Comparison of ENCODE assay signal across 30 mouse cellular contexts in the genomic region with DNA sequence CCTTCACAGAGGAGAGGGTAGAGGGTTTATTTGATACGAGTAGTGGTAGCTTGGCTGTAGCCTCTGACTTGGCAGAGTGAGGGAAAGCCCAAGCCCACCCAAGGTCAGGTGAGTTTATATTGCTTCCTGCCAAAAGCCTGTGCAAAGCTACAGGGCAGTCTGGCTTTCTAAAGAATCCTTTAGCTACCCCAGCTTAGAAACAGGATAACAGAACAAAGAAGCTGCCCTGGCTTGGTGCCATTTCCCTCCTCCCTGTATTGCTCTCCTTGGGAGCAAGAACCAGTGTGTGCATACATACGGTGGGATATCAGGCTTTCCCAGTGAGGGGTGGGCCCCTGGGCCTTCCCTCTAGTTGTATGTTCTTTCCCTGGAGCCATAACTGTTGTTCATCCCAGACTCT. TPM values are rescaled to one million over a fixed set of nuclear protein-coding genes. Genes with fewer than 3 reads are reported as not detected.
DNase-seq lines count a peak whose midpoint lies in the region; ATAC-seq and TF ChIP-seq lines count a peak whose summit lies in the region.
"Had no signal": no experiment of that assay in that cellular context is flagged by ENCODE, and none has a peak within 500 bp of the region (broad histone marks: within the 10 kb centered on the region; RNA-seq: fewer than 3 reads in every experiment).

No protein-coding gene starts in this region.

- H3K27me3 ChIP-seq in hindbrain, embryonic 10.5 days (ENCODE audit: insufficient read depth, poor library complexity, severe bottlenecking), result no peaks in the 10 kb centered on the region
- H3K27me3 ChIP-seq in hindbrain, embryonic 11.5 days (ENCODE audit: control insufficient read depth, insufficient read depth, low read length), result no peaks in the 10 kb centered on the region
- no peaks in the 10 kb centered on the region for H3K27me3 ChIP-seq in lung, embryonic 14.5 days (ENCODE audit: insufficient read depth, low read length)
- no peaks in the 10 kb centered on the region for H3K27me3 ChIP-seq in midbrain, postnatal 0 days (ENCODE audit: insufficient read depth, low read length)
- H3K27me3 ChIP-seq: embryonic facial prominence, embryonic 12.5 days; forebrain, embryonic 12.5 days; limb, embryonic 13.5 days; liver, embryonic 13.5 days; lung, embryonic 15.5 days had no signal

- no peak overlapping the region for H3K9ac ChIP-seq in hindbrain, embryonic 11.5 days (ENCODE audit: low read depth, low read length)
- no peak overlapping the region for H3K9ac ChIP-seq in lung, embryonic 14.5 days
- no peak overlapping the region for H3K9ac ChIP-seq in midbrain, postnatal 0 days (replicated peaks; ENCODE audit: low read length, poor library complexity, severe bottlenecking)
- H3K9ac ChIP-seq: embryonic facial prominence, embryonic 12.5 days; forebrain, embryonic 12.5 days; limb, embryonic 13.5 days; liver, embryonic 13.5 days; lung, embryonic 15.5 days had no signal

- H3K36me3 ChIP-seq in hindbrain, embryonic 10.5 days, result no peaks in the 10 kb centered on the region
- no peaks in the 10 kb centered on the region for H3K36me3 ChIP-seq in hindbrain, embryonic 11.5 days (ENCODE audit: control insufficient read depth, insufficient read depth, low read length)
- H3K36me3 ChIP-seq in lung, embryonic 14.5 days (ENCODE audit: insufficient read depth), result no peaks in the 10 kb centered on the region
- no peaks in the 10 kb centered on the region for H3K36me3 ChIP-seq in midbrain, postnatal 0 days (ENCODE audit: insufficient read depth, low read length)
- H3K36me3 ChIP-seq: embryonic facial prominence, embryonic 12.5 days; forebrain, embryonic 12.5 days; heart, embryonic 10.5 days; limb, embryonic 13.5 days; liver, embryonic 13.5 days; lung, embryonic 15.5 days had no signal

- no peak overlapping the region for H3K4me2 ChIP-seq in hindbrain, embryonic 11.5 days (replicated peaks; ENCODE audit: low read depth, low read length)
- H3K4me2 ChIP-seq in lung, embryonic 14.5 days, result no peak overlapping the region
- no peak overlapping the region for H3K4me2 ChIP-seq in midbrain, postnatal 0 days (ENCODE audit: low read depth, low read length, poor library complexity, severe bottlenecking)
- H3K4me2 ChIP-seq: embryonic facial prominence, embryonic 12.5 days; forebrain, embryonic 12.5 days; limb, embryonic 13.5 days; liver, embryonic 13.5 days; lung, embryonic 15.5 days had no signal

- H3K27ac ChIP-seq in hindbrain, embryonic 10.5 days, result 0 out of 2 replicates have a peak overlapping the region, but pooled peaks have one; percentile 16
- H3K27ac ChIP-seq in hindbrain, embryonic 11.5 days (ENCODE audit: low read depth, low read length), result no peak overlapping the region
- H3K27ac ChIP-seq in lung, embryonic 14.5 days (ENCODE audit: low read depth), result no peak overlapping the region
- H3K27ac ChIP-seq in midbrain, postnatal 0 days (ENCODE audit: low read depth, low read length), result no peak overlapping the region
- H3K27ac ChIP-seq: embryonic facial prominence, embryonic 12.5 days; forebrain, embryonic 12.5 days; gastrocnemius, adult 2 months; heart, embryonic 10.5 days; limb, embryonic 13.5 days; liver, embryonic 13.5 days; lung, embryonic 15.5 days had no signal

- H3K4me1 ChIP-seq in hindbrain, embryonic 10.5 days (replicated peaks), result peaks cover 26% of the 10 kb centered on the region
- no peaks in the 10 kb centered on the region for H3K4me1 ChIP-seq in hindbrain, embryonic 11.5 days (replicated peaks; ENCODE audit: control insufficient read depth, insufficient read depth, low read length)
- no peaks in the 10 kb centered on the region for H3K4me1 ChIP-seq in lung, embryonic 14.5 days (ENCODE audit: insufficient read depth)
- H3K4me1 ChIP-seq in midbrain, postnatal 0 days (ENCODE audit: insufficient read depth, low read length), result no peaks in the 10 kb centered on the region
- H3K4me1 ChIP-seq: liver, embryonic 13.5 days had no signal

- H3K4me3 ChIP-seq in hindbrain, embryonic 10.5 days, result no peak overlapping the region
- H3K4me3 ChIP-seq in hindbrain, embryonic 11.5 days (ENCODE audit: low read depth, low read length), result no peak overlapping the region
- H3K4me3 ChIP-seq in lung, embryonic 14.5 days (ENCODE audit: low read depth, low read length), result no peak overlapping the region
- H3K4me3 ChIP-seq in midbrain, postnatal 0 days (ENCODE audit: low read depth, low read length), result no peak overlapping the region
- H3K4me3 ChIP-seq: embryonic facial prominence, embryonic 12.5 days; erythroblast, embryonic 14.5 days; forebrain, embryonic 12.5 days; gastrocnemius, adult 2 months; heart, embryonic 10.5 days; limb, embryonic 13.5 days; liver, embryonic 13.5 days; lung, embryonic 15.5 days had no signal

- H3K9me3 ChIP-seq in hindbrain, embryonic 10.5 days, result no peaks in the 10 kb centered on the region
- H3K9me3 ChIP-seq in hindbrain, embryonic 11.5 days (ENCODE audit: control insufficient read depth, low read length), result no peaks in the 10 kb centered on the region
- H3K9me3 ChIP-seq in lung, embryonic 14.5 days (ENCODE audit: low read depth, low read length), result no peaks in the 10 kb centered on the region
- no peaks in the 10 kb centered on the region for H3K9me3 ChIP-seq in midbrain, postnatal 0 days (ENCODE audit: low read length)
- H3K9me3 ChIP-seq: embryonic facial prominence, embryonic 12.5 days; forebrain, embryonic 12.5 days; heart, embryonic 10.5 days; limb, embryonic 13.5 days; liver, embryonic 13.5 days; lung, embryonic 15.5 days had no signal

- DNase-seq in hindbrain, embryonic 10.5 days (ENCODE audit: low spot score), result no peak
- no peak for DNase-seq in hindbrain, embryonic 11.5 days (ENCODE audit: low spot score)
- DNase-seq in lung, embryonic 14.5 days, result peak; percentile 63
- DNase-seq in lung, postnatal 36 days, result no peak
- DNase-seq in retina, postnatal 1 day, result peak; percentile 36
- no peak for DNase-seq in retina, embryonic 14.5 days (ENCODE audit: low spot score)
- peak; percentile 28 for DNase-seq in midbrain, postnatal 0 days (ENCODE audit: low spot score)
- no peak for DNase-seq in embryo, embryonic 11 days
- DNase-seq: adrenal gland, postnatal 36 days; cerebellum, adult 11 months; cerebellum, adult 9-11 months; gastrocnemius, adult 2 months; kidney, adult 9 months; kidney, postnatal 36 days; liver, embryonic 13.5 days; right cerebral cortex, postnatal 25 days; spleen, adult 18-20 months; thymus, adult 2 months; thymus, postnatal 4 days had no signal

- ATAC-seq in hindbrain, embryonic 11.5 days (ENCODE audit: low FRiP score), result no peak
- ATAC-seq in lung, embryonic 14.5 days (ENCODE audit: insufficient read depth), result no peak
- no peak for ATAC-seq in midbrain, postnatal 0 days (ENCODE audit: low FRiP score)
- ATAC-seq: intestine, embryonic 16.5 days; Patski had no signal

- 80% methylated on average over 2 of the region's 2 CpGs for WGBS in hindbrain, embryonic 10.5 days
- 71% methylated on average over 2 of the region's 2 CpGs for WGBS in hindbrain, embryonic 11.5 days
- WGBS in lung, embryonic 14.5 days, result 16% methylated on average over 2 of the region's 2 CpGs
- WGBS in midbrain, postnatal 0 days, result 32% methylated on average over 2 of the region's 2 CpGs

- no peak for TF ChIP-seq CTCF in lung, embryonic 14.5 days (IDR thresholded peaks at IDR 0.05; ENCODE audit: low read depth)
- no peak for TF ChIP-seq CTCF in midbrain, postnatal 0 days (IDR thresholded peaks at IDR 0.05)

RNA-seq across cellular contexts. Expression of a gene that starts 9.1 kb away (rescaled TPM):
- polyA plus RNA-seq in hindbrain, embryonic 10.5 days (2016; fragmentation: Nextera tagmentation; extraction: Ambion mirVana), result 1.1 and 5.3 TPM in 2 replicates
- 2.5 and 3.1 TPM in 2 replicates for polyA plus RNA-seq in hindbrain, embryonic 11.5 days (2014; fragmentation: Nextera tagmentation; extraction: Ambion mirVana)
- polyA plus RNA-seq in lung, embryonic 14.5 days (2014; fragmentation: Nextera tagmentation; extraction: Ambion mirVana), result 0.61 and 0.64 TPM in 2 replicates
- total RNA-seq in midbrain, postnatal 0 days (2014; rRNA removed), result 0.57 and 3.3 TPM in 2 replicates
- polyA plus RNA-seq in midbrain, postnatal 0 days (2015; fragmentation: Nextera tagmentation; extraction: Ambion mirVana), result 0.16 and 0.25 TPM in 2 replicates
- total RNA-seq: common myeloid progenitor, adult 5-6 weeks; gastrocnemius, adult 2 months; hematopoietic stem cell, adult 5-6 weeks had no signal

RNA-seq across cellular contexts. Expression of a gene that starts 44.8 kb away (rescaled TPM):
- polyA plus RNA-seq in hindbrain, embryonic 10.5 days (2016; fragmentation: Nextera tagmentation; extraction: Ambion mirVana), result 121 and 140 TPM in 2 replicates
- 75.1 and 81.6 TPM in 2 replicates for polyA plus RNA-seq in hindbrain, embryonic 11.5 days (2014; fragmentation: Nextera tagmentation; extraction: Ambion mirVana)
- polyA plus RNA-seq in lung, embryonic 14.5 days (2014; fragmentation: Nextera tagmentation; extraction: Ambion mirVana), result 91.6 and 94.1 TPM in 2 replicates
- 126 and 129 TPM in 2 replicates for total RNA-seq in midbrain, postnatal 0 days (2014; rRNA removed)
- 166 TPM in 2 replicates for polyA plus RNA-seq in midbrain, postnatal 0 days (2015; fragmentation: Nextera tagmentation; extraction: Ambion mirVana)

RNA-seq across cellular contexts. Expression of a gene that starts 54.3 kb away (rescaled TPM):
- 3.1 and 6.0 TPM in 2 replicates for polyA plus RNA-seq in hindbrain, embryonic 10.5 days (2016; fragmentation: Nextera tagmentation; extraction: Ambion mirVana)
- 3.7 TPM in 2 replicates for polyA plus RNA-seq in hindbrain, embryonic 11.5 days (2014; fragmentation: Nextera tagmentation; extraction: Ambion mirVana)
- polyA plus RNA-seq in lung, embryonic 14.5 days (2014; fragmentation: Nextera tagmentation; extraction: Ambion mirVana), result 0.96 and 1.3 TPM in 2 replicates
- total RNA-seq in midbrain, postnatal 0 days (2014; rRNA removed), result 15.6 and 20.5 TPM in 2 replicates
- polyA plus RNA-seq in midbrain, postnatal 0 days (2015; fragmentation: Nextera tagmentation; extraction: Ambion mirVana), result 18.0 and 18.2 TPM in 2 replicates
- total RNA-seq: common myeloid progenitor, adult 5-6 weeks; megakaryocyte, adult 5-6 weeks had no signal
- polyA plus RNA-seq: erythroblast, embryonic 14.5 days had no signal

RNA-seq across cellular contexts. Expression of a gene that starts 54.3 kb away (rescaled TPM):
- polyA plus RNA-seq in hindbrain, embryonic 10.5 days (2016; fragmentation: Nextera tagmentation; extraction: Ambion mirVana), result 14.2 and 15.9 TPM in 2 replicates
- 12.3 and 13.8 TPM in 2 replicates for polyA plus RNA-seq in hindbrain, embryonic 11.5 days (2014; fragmentation: Nextera tagmentation; extraction: Ambion mirVana)
- 5.6 and 8.5 TPM in 2 replicates for polyA plus RNA-seq in lung, embryonic 14.5 days (2014; fragmentation: Nextera tagmentation; extraction: Ambion mirVana)
- total RNA-seq in midbrain, postnatal 0 days (2014; rRNA removed), result 12.7 and 15.9 TPM in 2 replicates
- polyA plus RNA-seq in midbrain, postnatal 0 days (2015; fragmentation: Nextera tagmentation; extraction: Ambion mirVana), result 21.5 and 27.5 TPM in 2 replicates
- total RNA-seq: common myeloid progenitor, adult 5-6 weeks had no signal

Comparison
In these comparisons a context has a peak if more than half of its experiments do, and no peak if none do; other contexts are left out.
1. DNase-seq: peak in lung, embryonic 14.5 days (single experiment), retina, postnatal 1 day (single experiment) and midbrain, postnatal 0 days (single experiment); none in hindbrain, embryonic 10.5 days (single experiment), hindbrain, embryonic 11.5 days (single experiment), lung, postnatal 36 days (single experiment), retina, embryonic 14.5 days (single experiment) and embryo, embryonic 11 days (single experiment).